Mouse (Mus musculus): ENCODE data around the gene Asb8. TPM values are rescaled to one million over a fixed set of nuclear protein-coding genes. Genes with fewer than 3 reads are reported as not detected.

The Asb8 gene
- polyA plus RNA-seq, 1 experiment from 2014 or later = 46.7 TPM

DNA sequence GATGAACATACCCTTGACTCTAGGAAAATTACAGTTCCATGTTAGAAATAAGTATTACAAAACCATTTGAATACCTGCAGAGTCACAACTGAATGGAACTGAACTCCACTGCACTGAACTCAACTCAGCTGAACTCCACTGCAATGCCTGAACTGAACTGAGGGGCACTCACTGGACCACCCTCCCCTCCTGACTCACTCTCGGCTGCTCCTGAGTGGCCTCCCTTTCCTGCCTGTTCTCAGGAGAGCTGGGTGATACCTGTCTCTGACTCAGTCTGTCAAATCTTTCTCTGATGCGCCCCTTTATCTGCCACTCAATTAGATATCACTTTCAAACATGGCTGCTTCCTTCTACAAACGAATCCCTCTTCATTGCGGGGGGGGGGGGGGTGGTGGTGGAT is 11.3 kb downstream of the Asb8 start:
- no peaks in the 10 kb centered on the region for H3K36me3 ChIP-seq
- 66% methylated on average over 4 of the region's 4 CpGs for WGBS
- no peak for ATAC-seq (ENCODE audit: insufficient number of reproducible peaks, low FRiP score, low TSS enrichment, low read depth)
- H3K9ac ChIP-seq = no peak overlapping the region
- H3K4me3 ChIP-seq = no peak overlapping the region
- no peaks in the 10 kb centered on the region for H3K9me3 ChIP-seq
- H3K4me1 ChIP-seq = no peaks in the 10 kb centered on the region
- H3K27me3 ChIP-seq = no peaks in the 10 kb centered on the region
- no peak overlapping the region for H3K4me2 ChIP-seq
- H3K27ac ChIP-seq = no peak overlapping the region

DNA sequence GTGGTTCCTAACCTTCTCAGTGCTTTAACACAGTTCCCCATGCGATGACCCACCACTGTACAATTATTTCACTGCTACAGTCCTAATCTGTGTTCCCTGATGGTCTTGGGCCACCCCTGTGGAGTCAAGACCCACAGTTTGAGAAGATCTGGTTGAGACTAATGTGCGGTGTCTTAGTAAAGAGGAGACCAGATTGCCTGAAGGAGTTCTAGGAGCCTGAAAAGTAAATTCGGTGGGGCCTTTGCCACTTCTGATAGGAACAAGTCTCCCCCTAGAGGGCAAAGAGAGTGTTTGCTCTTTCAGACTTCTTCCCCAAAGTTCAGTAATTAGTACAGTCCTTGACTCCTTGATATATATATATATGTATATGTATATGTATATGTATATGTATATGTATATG is 11.8 kb downstream of the Asb8 start:
- no peak for ATAC-seq (ENCODE audit: insufficient number of reproducible peaks, low FRiP score, low TSS enrichment, low read depth)
- Histone ChIP-seq H3K36me3 (no peaks in the 10 kb centered on the region), H3K9me3 (no peaks in the 10 kb centered on the region), H3K4me3 (no peak overlapping the region), H3K27me3 (no peaks in the 10 kb centered on the region), H3K4me2 (no peak overlapping the region), H3K4me1 (no peaks in the 10 kb centered on the region), H3K9ac (no peak overlapping the region), H3K27ac (no peak overlapping the region)
- WGBS = 34% methylated on average over 3 of the region's 3 CpGs

DNA sequence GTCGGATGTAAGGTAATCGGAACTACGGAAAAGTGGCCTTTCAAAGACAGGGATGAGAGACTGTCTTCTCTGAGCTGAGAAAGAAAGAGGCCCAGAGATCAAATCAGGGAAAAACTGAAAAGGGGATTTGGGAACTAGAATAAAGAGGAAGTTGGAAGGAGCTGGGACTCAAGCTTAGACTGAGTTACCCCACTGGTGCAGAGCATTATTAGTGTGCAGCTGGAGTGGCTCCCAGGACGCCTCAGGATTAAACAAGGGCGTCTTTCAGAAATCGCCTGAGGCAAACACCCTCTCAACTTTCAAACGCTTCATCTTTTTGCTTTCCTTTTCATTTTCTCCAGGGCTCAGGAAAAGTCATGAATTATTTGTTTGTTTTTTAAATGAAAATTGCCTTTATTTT is 12.5 kb downstream of the Asb8 start:
- no peak for ATAC-seq (ENCODE audit: insufficient number of reproducible peaks, low FRiP score, low TSS enrichment, low read depth)
- Histone ChIP-seq H3K27ac (no peak overlapping the region), H3K4me3 (no peak overlapping the region), H3K9me3 (no peaks in the 10 kb centered on the region), H3K4me1 (no peaks in the 10 kb centered on the region), H3K9ac (no peak overlapping the region), H3K27me3 (no peaks in the 10 kb centered on the region), H3K4me2 (no peak overlapping the region), H3K36me3 (no peaks in the 10 kb centered on the region)
- 64% methylated on average over 7 of the region's 7 CpGs for WGBS

DNA sequence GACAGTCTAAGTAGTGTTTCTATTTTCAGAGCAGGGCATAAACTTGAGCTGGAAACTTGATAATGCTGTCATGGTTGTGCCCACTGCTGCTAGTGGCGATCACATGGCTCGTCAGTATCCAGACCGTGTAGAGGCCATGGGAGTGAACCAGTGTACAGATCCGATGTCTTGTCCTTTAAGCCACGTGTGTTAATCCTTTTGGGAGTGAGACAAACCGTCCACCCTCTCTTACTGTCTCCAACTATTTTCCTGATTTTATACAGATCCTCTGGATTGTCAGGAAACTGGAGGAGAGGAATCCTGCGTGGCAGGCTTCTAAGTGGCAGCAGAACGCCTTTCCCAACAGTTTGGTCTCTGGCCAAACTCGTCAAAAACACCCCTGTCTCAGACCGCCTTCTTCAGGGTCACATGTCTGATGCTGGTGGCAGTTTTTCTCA is 16.2 kb downstream of the Asb8 start:
- H3K9ac ChIP-seq = no peak overlapping the region
- no peaks in the 10 kb centered on the region for H3K36me3 ChIP-seq
- ATAC-seq (ENCODE audit: insufficient number of reproducible peaks, low FRiP score, low TSS enrichment, low read depth) = no peak
- no peaks in the 10 kb centered on the region for H3K27me3 ChIP-seq
- H3K4me1 ChIP-seq = peaks cover 12% of the 10 kb centered on the region
- H3K4me2 ChIP-seq = no peak overlapping the region
- no peak overlapping the region for H3K27ac ChIP-seq
- H3K4me3 ChIP-seq = no peak overlapping the region
- no peaks in the 10 kb centered on the region for H3K9me3 ChIP-seq
- 60% methylated on average over 10 of the region's 10 CpGs for WGBS

DNA sequence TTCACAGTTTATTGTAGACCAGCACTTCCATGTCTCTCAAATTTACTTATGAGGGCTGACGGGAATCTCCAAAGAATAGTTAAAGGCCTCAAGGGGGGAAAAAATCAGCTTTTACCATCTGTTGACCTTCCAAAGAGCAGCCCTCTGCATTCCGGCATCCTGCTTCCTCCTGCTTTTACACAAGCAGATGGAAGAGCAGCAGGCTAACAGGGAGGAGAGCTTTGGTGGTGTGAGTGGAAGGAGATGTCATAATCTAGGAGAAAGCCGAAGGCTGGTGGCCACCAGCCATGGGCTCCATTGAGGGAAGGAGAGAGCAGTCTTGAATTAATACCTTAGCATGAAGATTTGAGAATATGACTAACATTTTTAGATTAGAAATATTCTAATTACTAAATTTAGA is 17.1 kb downstream of the Asb8 start:
- peaks cover 13% of the 10 kb centered on the region for H3K4me1 ChIP-seq
- no peak overlapping the region for H3K27ac ChIP-seq
- no peak overlapping the region for H3K4me3 ChIP-seq
- no peak overlapping the region for H3K4me2 ChIP-seq
- H3K9me3 ChIP-seq = no peaks in the 10 kb centered on the region
- no peak overlapping the region for H3K9ac ChIP-seq
- 65% methylated on average over 3 of the region's 3 CpGs for WGBS
- no peak for ATAC-seq (ENCODE audit: insufficient number of reproducible peaks, low FRiP score, low TSS enrichment, low read depth)
- no peaks in the 10 kb centered on the region for H3K36me3 ChIP-seq
- H3K27me3 ChIP-seq = no peaks in the 10 kb centered on the region

DNA sequence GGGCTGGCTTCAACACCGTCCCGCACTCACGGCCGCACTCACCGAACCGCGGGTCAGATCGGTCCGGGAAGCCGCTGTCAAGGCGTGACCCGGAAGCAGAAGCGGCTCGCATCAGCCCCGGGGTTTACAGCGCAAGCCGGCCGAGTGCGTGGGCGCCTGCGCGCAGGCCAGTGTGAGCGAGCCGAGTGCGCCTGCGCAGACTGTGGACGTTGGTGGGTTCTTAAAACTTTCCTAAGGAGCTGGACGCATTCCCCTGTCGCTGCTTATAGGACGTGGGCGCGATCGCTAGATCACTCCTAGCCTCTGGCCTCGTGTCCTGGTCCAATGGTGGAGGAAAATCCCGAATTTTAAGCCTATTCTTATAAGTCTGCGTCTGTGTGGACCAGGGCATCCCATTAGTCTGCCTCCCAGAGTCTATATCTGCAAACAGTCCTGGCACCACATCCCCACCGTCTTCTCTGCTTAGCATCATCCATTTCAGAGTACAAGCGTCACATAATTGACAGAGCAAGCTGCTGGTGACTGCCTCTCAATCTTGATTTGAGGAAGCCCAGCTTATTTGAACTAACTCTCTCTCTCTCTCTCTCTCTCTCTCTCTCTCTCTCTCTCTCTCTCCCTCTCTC is 19.8 kb downstream of the Asb8 start:
- Histone ChIP-seq H3K27ac (peak overlapping the region; percentile 82), H3K9ac (peak overlapping the region; percentile 89), H3K36me3 (peaks cover 17% of the 10 kb centered on the region), H3K4me3 (peak overlapping the region; percentile 97), H3K4me1 (peaks cover 13% of the 10 kb centered on the region), H3K27me3 (no peaks in the 10 kb centered on the region), H3K9me3 (no peaks in the 10 kb centered on the region), H3K4me2 (peak overlapping the region; percentile 82)
- ATAC-seq (ENCODE audit: insufficient number of reproducible peaks, low FRiP score, low TSS enrichment, low read depth) = peak; percentile 89
- under 1% methylated on average over 38 of the region's 38 CpGs for WGBS

DNA sequence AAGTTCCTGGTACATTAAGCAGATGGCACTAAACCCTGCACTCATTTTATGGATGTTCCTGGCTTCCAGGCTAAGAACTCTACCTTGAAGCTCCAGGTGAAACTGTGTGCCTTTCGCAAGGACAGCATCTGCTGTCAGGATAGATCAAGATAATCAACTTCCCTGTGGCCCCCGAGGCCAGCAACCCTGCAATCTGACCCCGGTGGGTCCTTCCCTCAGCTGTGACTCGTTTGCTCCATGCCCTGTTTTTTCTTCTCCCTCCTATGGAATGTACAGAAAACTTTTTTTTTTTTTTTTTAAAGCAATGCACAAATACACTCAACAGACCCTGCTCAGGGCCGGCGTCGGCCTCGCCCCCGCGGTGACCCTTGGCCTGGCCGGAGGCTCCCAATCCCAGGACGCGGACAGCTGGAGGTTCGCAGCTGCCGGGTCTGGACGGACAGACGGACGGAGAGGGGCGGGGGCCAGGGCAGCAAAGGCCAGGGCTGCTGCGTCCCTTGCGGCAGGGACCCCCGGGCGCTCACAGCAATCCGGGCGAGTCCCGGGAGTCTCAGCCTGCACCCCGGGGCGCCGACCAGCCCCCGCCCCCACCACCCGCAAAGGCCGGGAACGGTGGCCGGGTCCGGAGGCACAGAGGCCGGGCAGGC is 20.4 kb downstream of the Asb8 start:
- under 1% methylated on average over 36 of the region's 36 CpGs for WGBS
- peak overlapping the region; percentile 82 for H3K4me2 ChIP-seq
- H3K9me3 ChIP-seq = no peaks in the 10 kb centered on the region
- H3K4me3 ChIP-seq = peak overlapping the region; percentile 97
- H3K27ac ChIP-seq = peak overlapping the region; percentile 77
- peaks cover 13% of the 10 kb centered on the region for H3K4me1 ChIP-seq
- H3K36me3 ChIP-seq = peaks cover 23% of the 10 kb centered on the region
- peak; percentile 56 for ATAC-seq (ENCODE audit: insufficient number of reproducible peaks, low FRiP score, low TSS enrichment, low read depth)
- H3K27me3 ChIP-seq = no peaks in the 10 kb centered on the region
- H3K9ac ChIP-seq = peak overlapping the region; percentile 89

DNA sequence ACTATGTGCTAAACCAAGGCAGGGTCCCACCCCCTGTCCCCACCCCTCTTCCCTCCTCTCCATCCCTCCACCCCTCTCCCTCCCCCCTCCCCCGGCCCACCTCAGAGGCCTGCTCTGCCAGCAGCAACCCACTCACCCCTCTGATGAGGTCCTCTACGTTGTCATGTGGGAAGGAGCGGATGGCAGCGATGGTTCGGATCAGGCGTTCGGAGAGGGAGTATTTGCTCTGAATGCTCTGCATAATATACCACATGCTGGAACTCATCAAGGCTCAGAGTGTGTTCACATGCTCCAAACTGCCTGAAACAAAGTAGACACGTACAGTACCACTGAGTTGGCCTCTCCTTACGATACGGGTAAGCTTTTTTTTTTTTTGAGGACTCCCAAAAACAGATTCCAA is 22.9 kb downstream of the Asb8 start:
- Histone ChIP-seq H3K4me2 (no peak overlapping the region), H3K9ac (no peak overlapping the region), H3K36me3 (peaks cover 43% of the 10 kb centered on the region)

DNA sequence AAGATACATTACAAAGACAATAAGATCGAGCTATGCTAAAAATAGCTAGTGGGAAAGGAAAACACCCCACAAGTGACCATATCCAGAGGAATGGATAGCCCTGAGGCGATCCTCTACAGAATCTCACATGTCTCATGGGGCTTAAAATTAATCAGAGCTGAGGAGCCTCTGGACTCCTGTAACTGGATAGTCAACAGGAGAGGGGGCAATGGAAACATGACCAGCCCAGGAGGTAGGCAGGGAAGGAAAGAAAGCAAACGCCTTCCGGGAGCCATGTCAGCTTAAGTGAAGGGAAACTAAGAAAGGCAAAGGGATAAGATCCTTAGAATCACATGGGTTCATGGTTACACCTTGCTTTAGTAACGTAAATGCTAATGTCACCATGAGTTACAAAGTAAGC is 24.6 kb downstream of the Asb8 start:
- no peaks in the 10 kb centered on the region for H3K9me3 ChIP-seq
- no peak overlapping the region for H3K4me3 ChIP-seq
- H3K27me3 ChIP-seq = no peaks in the 10 kb centered on the region
- H3K27ac ChIP-seq = no peak overlapping the region
- peaks cover 12% of the 10 kb centered on the region for H3K4me1 ChIP-seq
- no peak for ATAC-seq (ENCODE audit: insufficient number of reproducible peaks, low FRiP score, low TSS enrichment, low read depth)
- no peak overlapping the region for H3K4me2 ChIP-seq
- peaks cover 60% of the 10 kb centered on the region for H3K36me3 ChIP-seq
- H3K9ac ChIP-seq = no peak overlapping the region
- 88% methylated on average over 5 of the region's 5 CpGs for WGBS

More for the DNA sequence above, 22.9 kb downstream of the Asb8 start:
- no peak overlapping the region for H3K27ac ChIP-seq
- no peak overlapping the region for H3K4me3 ChIP-seq
- no peaks in the 10 kb centered on the region for H3K9me3 ChIP-seq
- ATAC-seq (ENCODE audit: insufficient number of reproducible peaks, low FRiP score, low TSS enrichment, low read depth) = no peak
- H3K27me3 ChIP-seq = no peaks in the 10 kb centered on the region
- peaks cover 13% of the 10 kb centered on the region for H3K4me1 ChIP-seq
- WGBS = 80% methylated on average over 10 of the region's 10 CpGs

DNA sequence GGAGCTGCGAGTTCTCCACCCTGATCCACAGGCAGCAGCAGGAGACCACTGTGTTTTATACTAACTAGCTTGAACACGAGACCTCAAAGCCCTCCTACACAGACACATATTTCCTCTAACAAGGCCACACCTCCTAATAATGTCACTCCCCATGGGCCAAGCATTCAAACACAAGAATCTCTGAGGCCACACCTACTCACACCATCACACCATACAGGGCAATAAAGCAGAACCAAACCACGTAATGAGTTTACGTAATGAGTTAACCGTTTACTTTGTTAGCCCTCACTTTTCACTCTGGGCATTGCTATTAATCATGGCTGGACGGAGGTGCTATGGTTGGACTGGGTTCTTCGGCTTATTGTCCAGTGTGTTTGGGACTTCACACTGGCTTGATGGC is 25.7 kb downstream of the Asb8 start:
- H3K9me3 ChIP-seq = no peaks in the 10 kb centered on the region
- no peak overlapping the region for H3K4me3 ChIP-seq
- peaks cover 71% of the 10 kb centered on the region for H3K36me3 ChIP-seq
- H3K4me2 ChIP-seq = no peak overlapping the region
- H3K9ac ChIP-seq = no peak overlapping the region
- H3K27me3 ChIP-seq = no peaks in the 10 kb centered on the region
- ATAC-seq (ENCODE audit: insufficient number of reproducible peaks, low FRiP score, low TSS enrichment, low read depth) = no peak
- H3K27ac ChIP-seq = no peak overlapping the region
- 58% methylated on average over 7 of the region's 7 CpGs for WGBS
- peaks cover 7% of the 10 kb centered on the region for H3K4me1 ChIP-seq

DNA sequence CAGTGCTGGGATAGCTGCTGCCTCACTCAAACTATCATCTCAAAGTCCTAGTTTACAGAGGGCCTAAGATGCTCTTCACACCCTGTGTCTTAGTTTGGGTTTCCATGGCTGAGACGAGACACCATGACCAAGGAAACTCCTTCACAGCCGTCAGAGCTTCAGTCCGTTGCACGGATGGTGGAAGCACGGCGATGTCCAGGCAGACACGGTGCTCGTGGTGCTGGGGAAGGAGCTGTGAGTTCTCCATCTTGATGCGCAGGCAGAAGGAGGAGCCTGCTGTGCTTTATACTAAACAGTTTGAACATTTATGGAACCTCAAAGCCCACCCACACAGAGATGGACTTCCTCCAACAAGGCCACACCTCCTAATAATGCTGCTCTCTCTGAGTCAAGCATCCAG is 28.6 kb downstream of the Asb8 start:
- ATAC-seq (ENCODE audit: insufficient number of reproducible peaks, low FRiP score, low TSS enrichment, low read depth) = no peak
- Histone ChIP-seq H3K4me1 (no peaks in the 10 kb centered on the region), H3K36me3 (peaks cover 90% of the 10 kb centered on the region), H3K4me2 (no peak overlapping the region), H3K4me3 (no peak overlapping the region), H3K27ac (no peak overlapping the region), H3K27me3 (no peaks in the 10 kb centered on the region), H3K9me3 (no peaks in the 10 kb centered on the region), H3K9ac (no peak overlapping the region)
- WGBS = 89% methylated on average over 9 of the region's 9 CpGs

DNA sequence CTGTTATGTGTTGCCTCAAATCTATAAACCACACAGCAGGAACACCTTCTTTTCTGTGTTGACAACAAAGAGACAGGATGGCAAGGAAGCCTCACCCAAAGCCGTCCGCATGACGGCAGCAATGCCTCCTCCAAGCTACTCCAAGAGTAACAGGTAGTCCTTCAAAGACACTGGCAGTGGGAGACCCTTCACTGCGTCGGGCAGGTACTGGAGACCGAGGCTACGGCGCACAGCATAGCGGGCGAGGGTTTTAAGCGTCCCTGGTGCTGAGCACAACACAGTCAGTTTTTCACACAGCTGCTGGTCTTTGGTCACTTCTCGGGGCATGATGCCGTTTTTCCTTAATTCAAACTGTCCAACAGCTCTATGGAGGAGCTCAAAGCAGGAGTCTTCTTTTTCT is 29.8 kb downstream of the Asb8 start:
- no peak for ATAC-seq (ENCODE audit: insufficient number of reproducible peaks, low FRiP score, low TSS enrichment, low read depth)
- Histone ChIP-seq H3K36me3 (peaks cover 93% of the 10 kb centered on the region), H3K27ac (no peak overlapping the region), H3K27me3 (no peaks in the 10 kb centered on the region), H3K9me3 (no peaks in the 10 kb centered on the region), H3K4me2 (no peak overlapping the region), H3K4me3 (no peak overlapping the region), H3K9ac (no peak overlapping the region), H3K4me1 (no peaks in the 10 kb centered on the region)
- WGBS = 92% methylated on average over 13 of the region's 13 CpGs
